Mouse (Mus musculus) liver, embryonic 15.5 days (tissue): ENCODE data around the gene Atp1a1. TPM values are rescaled to one million over a fixed set of nuclear protein-coding genes. Genes with fewer than 3 reads are reported as not detected.

Source experiments
- ATAC-seq: fragments of 200-750 bp; cut with Nextera tagmentation; 2 replicates; pipeline ENCODE4 v1.8.0; 2017; ENCODE audit warnings: moderate number of reproducible peaks, mild to moderate bottlenecking, moderate library complexity; ENCODE audit not compliant: insufficient read depth
- H3K27ac ChIP-seq: fragments of 300-500 bp; sonication (generic); replicated peaks from 2 replicates; pipeline ENCODE4 v1.5.1; 2015; ENCODE audit warnings: mild to moderate bottlenecking, inconsistent platforms
- H3K27me3 ChIP-seq: fragments of 300-500 bp; sonication (generic); 2 replicates; pipeline ENCODE4 v1.6.1; 2015; ENCODE audit warnings: mild to moderate bottlenecking, inconsistent platforms
- H3K36me3 ChIP-seq: fragments of 300-500 bp; sonication (generic); replicated peaks from 2 replicates; pipeline ENCODE4 v1.6.1; 2015; ENCODE audit warnings: moderate library complexity, mild to moderate bottlenecking, inconsistent platforms
- H3K4me1 ChIP-seq: fragments of 300-500 bp; sonication (generic); replicated peaks from 2 replicates; pipeline ENCODE4 v1.6.1; 2015; ENCODE audit warnings: inconsistent platforms
- H3K4me2 ChIP-seq: fragments of 300-500 bp; sonication (generic); 2 replicates; pipeline ENCODE4 v1.6.1; 2015; ENCODE audit warnings: moderate library complexity, mild to moderate bottlenecking, inconsistent platforms
- H3K4me3 ChIP-seq: fragments of 300-500 bp; sonication (generic); replicated peaks from 2 replicates; pipeline ENCODE4 v1.5.1; 2015; ENCODE audit warnings: mild to moderate bottlenecking, inconsistent platforms
- H3K9ac ChIP-seq: fragments of 300-500 bp; sonication (generic); 2 replicates; pipeline ENCODE4 v1.6.1; 2015; ENCODE audit warnings: moderate library complexity, mild to moderate bottlenecking, inconsistent platforms
- H3K9me3 ChIP-seq: fragments of 300-500 bp; sonication (generic); replicated peaks from 2 replicates; pipeline ENCODE4 v1.6.1; 2016; ENCODE audit warnings: inconsistent platforms
- WGBS: fragments of 180-500 bp; shearing (Covaris S2); methylation state at CpG from one replicate; pipeline ENCODE4 v1.1.7; 2015; ENCODE audit warnings: mixed read lengths; ENCODE audit not compliant: insufficient replicate concordance; 5-methylcytosine and 5-hydroxymethylcytosine counted together
- polyA plus RNA-seq: library from polyadenylated mRNA; unstranded; fragments of >200 nt; fragmentation: Nextera tagmentation; extraction: Ambion mirVana; gene quantifications from 2 replicates; pipeline ENCODE4 v1.2.1, GENCODE M21; 2015

Gene Atp1a1
- polyA plus RNA-seq, 1 experiment from 2014 or later = 41.9 TPM

- no peaks in the 10 kb centered on the region for H3K4me1 ChIP-seq
- no peak overlapping the region for H3K27ac ChIP-seq
- H3K4me2 ChIP-seq = no peak overlapping the region
- no peaks in the 10 kb centered on the region for H3K36me3 ChIP-seq
- no peak for ATAC-seq
- H3K9me3 ChIP-seq = no peaks in the 10 kb centered on the region
- no peak overlapping the region for H3K9ac ChIP-seq
- H3K4me3 ChIP-seq = no peak overlapping the region
- 66% methylated on average over 7 of the region's 7 CpGs for WGBS
- H3K27me3 ChIP-seq = no peaks in the 10 kb centered on the region
Measured at GRCm38 (mm10) chr3:101636510-101636909, 32.0 kb upstream of the Atp1a1 start.

GRCm38 (mm10) chr3:101636086-101636485 is 31.6 kb upstream of the Atp1a1 start:
- H3K4me3 ChIP-seq = no peak overlapping the region
- H3K36me3 ChIP-seq = no peaks in the 10 kb centered on the region
- H3K27ac ChIP-seq = no peak overlapping the region
- no peak overlapping the region for H3K9ac ChIP-seq
- no peaks in the 10 kb centered on the region for H3K9me3 ChIP-seq
- no peak overlapping the region for H3K4me2 ChIP-seq
- no peak for ATAC-seq
- H3K27me3 ChIP-seq = no peaks in the 10 kb centered on the region
- 47% methylated on average over 2 of the region's 2 CpGs for WGBS
- no peaks in the 10 kb centered on the region for H3K4me1 ChIP-seq

- H3K4me3 ChIP-seq = no peak overlapping the region
- H3K9ac ChIP-seq = no peak overlapping the region
- H3K4me1 ChIP-seq = no peaks in the 10 kb centered on the region
- H3K27me3 ChIP-seq = no peaks in the 10 kb centered on the region
- no peak overlapping the region for H3K27ac ChIP-seq
- no peak for ATAC-seq
- no peaks in the 10 kb centered on the region for H3K36me3 ChIP-seq
- no peak overlapping the region for H3K4me2 ChIP-seq
- H3K9me3 ChIP-seq = no peaks in the 10 kb centered on the region
- WGBS = 64% methylated on average over 9 of the region's 9 CpGs
Measured at GRCm38 (mm10) chr3:101634141-101634900, 29.8 kb upstream of the Atp1a1 start.

GRCm38 (mm10) chr3:101628255-101628654 is 23.8 kb upstream of the Atp1a1 start:
- no peak for ATAC-seq
- Histone ChIP-seq H3K27ac (no peak overlapping the region), H3K9ac (no peak overlapping the region), H3K4me2 (no peak overlapping the region), H3K4me3 (no peak overlapping the region), H3K27me3 (no peaks in the 10 kb centered on the region), H3K36me3 (no peaks in the 10 kb centered on the region), H3K4me1 (no peaks in the 10 kb centered on the region), H3K9me3 (no peaks in the 10 kb centered on the region)
- 58% methylated on average over 2 of the region's 2 CpGs for WGBS

- Histone ChIP-seq H3K4me3 (no peak overlapping the region), H3K27ac (no peak overlapping the region), H3K27me3 (no peaks in the 10 kb centered on the region), H3K36me3 (no peaks in the 10 kb centered on the region), H3K9ac (no peak overlapping the region), H3K4me2 (no peak overlapping the region), H3K9me3 (no peaks in the 10 kb centered on the region), H3K4me1 (no peaks in the 10 kb centered on the region)
- WGBS = 80% methylated on average over 5 of the region's 5 CpGs
- no peak for ATAC-seq
Measured at GRCm38 (mm10) chr3:101624287-101624686, 19.8 kb upstream of the Atp1a1 start.

- H3K36me3 ChIP-seq = no peaks in the 10 kb centered on the region
- H3K9me3 ChIP-seq = no peaks in the 10 kb centered on the region
- no peak for ATAC-seq
- H3K27me3 ChIP-seq = no peaks in the 10 kb centered on the region
- H3K4me3 ChIP-seq = no peak overlapping the region
- no peak overlapping the region for H3K9ac ChIP-seq
- H3K4me1 ChIP-seq = no peaks in the 10 kb centered on the region
- WGBS = 60% methylated on average over 4 of the region's 4 CpGs
- H3K4me2 ChIP-seq = no peak overlapping the region
- no peak overlapping the region for H3K27ac ChIP-seq
Measured at GRCm38 (mm10) chr3:101619017-101619416, 14.5 kb upstream of the Atp1a1 start.

- 59% methylated on average over 4 of the region's 4 CpGs for WGBS
Measured at GRCm38 (mm10) chr3:101618505-101618904, 14.0 kb upstream of the Atp1a1 start.

GRCm38 (mm10) chr3:101617451-101617850 is 13.0 kb upstream of the Atp1a1 start:
- Histone ChIP-seq H3K36me3 (no peaks in the 10 kb centered on the region), H3K9ac (no peak overlapping the region), H3K4me1 (no peaks in the 10 kb centered on the region), H3K4me3 (no peak overlapping the region), H3K27ac (no peak overlapping the region), H3K27me3 (no peaks in the 10 kb centered on the region), H3K9me3 (no peaks in the 10 kb centered on the region), H3K4me2 (no peak overlapping the region)
- ATAC-seq = no peak
- 61% methylated on average over 8 of the region's 8 CpGs for WGBS

More at GRCm38 (mm10) chr3:101618505-101618904, 14.0 kb upstream of the Atp1a1 start:
- Histone ChIP-seq H3K4me3 (no peak overlapping the region), H3K4me1 (no peaks in the 10 kb centered on the region), H3K27me3 (no peaks in the 10 kb centered on the region), H3K9me3 (no peaks in the 10 kb centered on the region), H3K4me2 (no peak overlapping the region), H3K9ac (no peak overlapping the region), H3K36me3 (no peaks in the 10 kb centered on the region), H3K27ac (no peak overlapping the region)
- no peak for ATAC-seq

GRCm38 (mm10) chr3:101617007-101617406 is 12.5 kb upstream of the Atp1a1 start:
- H3K9me3 ChIP-seq = no peaks in the 10 kb centered on the region
- no peaks in the 10 kb centered on the region for H3K4me1 ChIP-seq
- H3K4me3 ChIP-seq = no peak overlapping the region
- no peaks in the 10 kb centered on the region for H3K27me3 ChIP-seq
- ATAC-seq = no peak
- H3K27ac ChIP-seq = no peak overlapping the region
- H3K36me3 ChIP-seq = no peaks in the 10 kb centered on the region
- no peak overlapping the region for H3K4me2 ChIP-seq
- H3K9ac ChIP-seq = no peak overlapping the region

- Histone ChIP-seq H3K4me2 (no peak overlapping the region), H3K4me1 (no peaks in the 10 kb centered on the region), H3K9me3 (no peaks in the 10 kb centered on the region), H3K9ac (no peak overlapping the region), H3K4me3 (no peak overlapping the region), H3K27me3 (no peaks in the 10 kb centered on the region), H3K27ac (no peak overlapping the region), H3K36me3 (no peaks in the 10 kb centered on the region)
- 50% methylated on average over 6 of the region's 6 CpGs for WGBS
- no peak for ATAC-seq
Measured at GRCm38 (mm10) chr3:101615856-101616255, 11.4 kb upstream of the Atp1a1 start.

- Histone ChIP-seq H3K4me2 (no peak overlapping the region), H3K27ac (no peak overlapping the region), H3K36me3 (no peaks in the 10 kb centered on the region), H3K9ac (no peak overlapping the region), H3K4me1 (no peaks in the 10 kb centered on the region), H3K9me3 (no peaks in the 10 kb centered on the region), H3K27me3 (peaks cover 25% of the 10 kb centered on the region), H3K4me3 (no peak overlapping the region)
- 52% methylated on average over 10 of the region's 10 CpGs for WGBS
- ATAC-seq = no peak
Measured at GRCm38 (mm10) chr3:101611813-101612491, 7.5 kb upstream of the Atp1a1 start.
